Mouse (Mus musculus): ENCODE data around the gene Ucp1. TPM values are rescaled to one million over a fixed set of nuclear protein-coding genes. Genes with fewer than 3 reads are reported as not detected.
"Not testable (repeated sequence)": the region's sequence is repeated elsewhere in the genome, so short reads cannot be mapped to it uniquely, and the experiment has no call there.

Gene Ucp1
- polyA plus RNA-seq, 1 experiment, result not detected

GRCm38 (mm10) chr8:83297375-83297774 lies 7.2 kb downstream of the Ucp1 start:
- no peak overlapping the region for H3K4me3 ChIP-seq (ENCODE audit: insufficient read depth, poor library complexity, severe bottlenecking)
- H3ac ChIP-seq (ENCODE audit: control insufficient read depth, insufficient read length, low read depth), result no peak overlapping the region
- peaks cover 10% of the 10 kb centered on the region for H3K27me3 ChIP-seq (ENCODE audit: control insufficient read depth, insufficient read depth, insufficient read length)
- H3K79me2 ChIP-seq (ENCODE audit: control insufficient read depth, insufficient read depth), result no peaks in the 10 kb centered on the region
- H3K79me3 ChIP-seq (ENCODE audit: low read depth), result no peaks in the 10 kb centered on the region
- TF ChIP-seq MAX (IDR thresholded peaks at IDR 0.05) (no peak), CEBPB (IDR thresholded peaks at IDR 0.05; ENCODE audit: low read depth) (no peak), USF1 (IDR thresholded peaks at IDR 0.05; ENCODE audit: low read depth) (no peak), FOSL1 (IDR thresholded peaks at IDR 0.05; ENCODE audit: insufficient read depth, low read length, poor library complexity, severe bottlenecking) (no peak), MYOD1 (IDR thresholded peaks at IDR 0.05; ENCODE audit: control insufficient read depth, insufficient read length, low read depth) (no peak), CTCF (IDR thresholded peaks at IDR 0.05; ENCODE audit: control insufficient read depth, insufficient read depth, insufficient read length) (no peak), MYOG (IDR thresholded peaks at IDR 0.05; ENCODE audit: control insufficient read depth, extremely low read depth, insufficient read length) (no peak)
- H3K36me3 ChIP-seq (ENCODE audit: control insufficient read depth, insufficient read depth), result no peaks in the 10 kb centered on the region

DNA sequence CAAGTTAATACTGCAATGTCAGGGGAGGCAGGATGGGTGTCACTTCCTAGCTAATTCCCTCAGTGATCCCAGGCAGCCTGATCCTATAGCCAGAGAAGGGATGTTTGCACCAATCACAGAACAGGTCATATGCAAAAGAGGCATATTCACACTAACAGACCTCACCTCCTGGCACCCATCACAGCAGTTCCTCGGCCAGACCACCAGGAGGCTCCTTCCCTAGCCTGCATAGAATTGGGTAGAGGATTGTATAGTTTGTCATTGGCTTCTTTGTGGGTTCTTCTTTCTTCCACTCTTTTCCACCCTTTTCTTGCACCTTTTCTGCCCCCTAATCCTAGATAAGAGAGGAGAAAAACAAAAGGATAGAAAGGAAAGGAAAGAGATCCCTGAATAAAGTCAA lies 10.0 kb downstream of the Ucp1 start:
- H3K4me3 ChIP-seq (ENCODE audit: insufficient read depth, poor library complexity, severe bottlenecking), result no peak overlapping the region
- no peaks in the 10 kb centered on the region for H3K79me3 ChIP-seq (ENCODE audit: low read depth)
- no peaks in the 10 kb centered on the region for H3K79me2 ChIP-seq (ENCODE audit: control insufficient read depth, insufficient read depth)
- H3ac ChIP-seq (ENCODE audit: control insufficient read depth, insufficient read length, low read depth), result no peak overlapping the region
- no peaks in the 10 kb centered on the region for H3K36me3 ChIP-seq (ENCODE audit: control insufficient read depth, insufficient read depth)
- no peak for TF ChIP-seq MYOD1 (IDR thresholded peaks at IDR 0.05; ENCODE audit: control insufficient read depth, insufficient read length, low read depth)
- TF ChIP-seq CTCF (IDR thresholded peaks at IDR 0.05; ENCODE audit: control insufficient read depth, insufficient read depth, insufficient read length), result no peak
- TF ChIP-seq FOSL1 (IDR thresholded peaks at IDR 0.05; ENCODE audit: insufficient read depth, low read length, poor library complexity, severe bottlenecking), result no peak
- TF ChIP-seq MAX (IDR thresholded peaks at IDR 0.05), result no peak
- TF ChIP-seq MYOG (IDR thresholded peaks at IDR 0.05; ENCODE audit: control insufficient read depth, extremely low read depth, insufficient read length), result no peak
- no peak for TF ChIP-seq CEBPB (IDR thresholded peaks at IDR 0.05; ENCODE audit: low read depth)
- TF ChIP-seq USF1 (IDR thresholded peaks at IDR 0.05; ENCODE audit: low read depth), result no peak
- peaks cover 6% of the 10 kb centered on the region for H3K27me3 ChIP-seq (ENCODE audit: control insufficient read depth, insufficient read depth, insufficient read length)

GRCm38 (mm10) chr8:83304946-83305345 lies 14.8 kb downstream of the Ucp1 start:
- Histone ChIP-seq H3K79me2 (ENCODE audit: control insufficient read depth, insufficient read depth) (no peaks in the 10 kb centered on the region), H3K27me3 (ENCODE audit: control insufficient read depth, insufficient read depth, insufficient read length) (no peaks in the 10 kb centered on the region), H3K36me3 (ENCODE audit: control insufficient read depth, insufficient read depth) (no peaks in the 10 kb centered on the region), H3ac (ENCODE audit: control insufficient read depth, insufficient read length, low read depth) (no peak overlapping the region), H3K79me3 (ENCODE audit: low read depth) (no peaks in the 10 kb centered on the region), H3K4me3 (ENCODE audit: insufficient read depth, poor library complexity, severe bottlenecking) (no peak overlapping the region)
- TF ChIP-seq CEBPB (IDR thresholded peaks at IDR 0.05; ENCODE audit: low read depth) (no peak), USF1 (IDR thresholded peaks at IDR 0.05; ENCODE audit: low read depth) (no peak), MYOD1 (IDR thresholded peaks at IDR 0.05; ENCODE audit: control insufficient read depth, insufficient read length, low read depth) (no peak), MAX (IDR thresholded peaks at IDR 0.05) (no peak), FOSL1 (IDR thresholded peaks at IDR 0.05; ENCODE audit: insufficient read depth, low read length, poor library complexity, severe bottlenecking) (no peak), CTCF (IDR thresholded peaks at IDR 0.05; ENCODE audit: control insufficient read depth, insufficient read depth, insufficient read length) (no peak), MYOG (IDR thresholded peaks at IDR 0.05; ENCODE audit: control insufficient read depth, extremely low read depth, insufficient read length) (no peak)

DNA sequence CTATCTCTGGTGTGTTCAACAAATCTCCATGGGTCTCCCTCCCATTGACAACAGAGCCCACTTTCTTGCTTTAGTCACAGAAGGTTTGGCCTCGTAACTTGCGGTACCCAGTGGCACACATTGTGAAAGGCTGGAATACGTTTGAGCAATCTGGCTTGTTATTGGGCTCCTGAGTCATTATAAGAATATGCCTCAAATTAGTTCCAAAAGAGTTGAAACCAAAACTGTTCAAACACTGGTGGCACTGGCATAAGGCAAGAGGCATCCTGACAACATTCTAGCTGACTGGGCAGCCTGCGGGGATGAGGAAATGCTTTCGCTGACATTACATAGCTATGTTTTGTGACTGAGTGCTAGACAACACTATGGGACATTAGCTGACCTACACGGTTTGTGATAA lies 19.7 kb downstream of the Ucp1 start:
- H3K4me3 ChIP-seq (ENCODE audit: insufficient read depth, poor library complexity, severe bottlenecking), result no peak overlapping the region
- no peaks in the 10 kb centered on the region for H3K79me2 ChIP-seq (ENCODE audit: control insufficient read depth, insufficient read depth)
- no peak for TF ChIP-seq MYOD1 (IDR thresholded peaks at IDR 0.05; ENCODE audit: control insufficient read depth, insufficient read length, low read depth)
- TF ChIP-seq CEBPB (IDR thresholded peaks at IDR 0.05; ENCODE audit: low read depth), result no peak
- TF ChIP-seq USF1 (IDR thresholded peaks at IDR 0.05; ENCODE audit: low read depth), result no peak
- no peak for TF ChIP-seq MAX (IDR thresholded peaks at IDR 0.05)
- no peak for TF ChIP-seq CTCF (IDR thresholded peaks at IDR 0.05; ENCODE audit: control insufficient read depth, insufficient read depth, insufficient read length)
- no peak for TF ChIP-seq MYOG (IDR thresholded peaks at IDR 0.05; ENCODE audit: control insufficient read depth, extremely low read depth, insufficient read length)
- no peak for TF ChIP-seq FOSL1 (IDR thresholded peaks at IDR 0.05; ENCODE audit: insufficient read depth, low read length, poor library complexity, severe bottlenecking)
- no peaks in the 10 kb centered on the region for H3K79me3 ChIP-seq (ENCODE audit: low read depth)
- H3ac ChIP-seq (ENCODE audit: control insufficient read depth, insufficient read length, low read depth), result no peak overlapping the region
- H3K27me3 ChIP-seq (ENCODE audit: control insufficient read depth, insufficient read depth, insufficient read length), result no peaks in the 10 kb centered on the region
- no peaks in the 10 kb centered on the region for H3K36me3 ChIP-seq (ENCODE audit: control insufficient read depth, insufficient read depth)

GRCm38 (mm10) chr8:83315084-83315483 lies 24.9 kb downstream of the Ucp1 start:
- H3K27me3 ChIP-seq (ENCODE audit: control insufficient read depth, insufficient read depth, insufficient read length); H3ac ChIP-seq (ENCODE audit: control insufficient read depth, insufficient read length, low read depth); H3K79me2 ChIP-seq (ENCODE audit: control insufficient read depth, insufficient read depth); H3K4me3 ChIP-seq (ENCODE audit: insufficient read depth, poor library complexity, severe bottlenecking); H3K79me3 ChIP-seq (ENCODE audit: low read depth): not testable (repeated sequence)
- peaks cover 12% of the 10 kb centered on the region for H3K36me3 ChIP-seq (ENCODE audit: control insufficient read depth, insufficient read depth)

- H3K27me3 ChIP-seq (ENCODE audit: control insufficient read depth, insufficient read depth, insufficient read length), result no peaks in the 10 kb centered on the region
- no peak overlapping the region for H3ac ChIP-seq (ENCODE audit: control insufficient read depth, insufficient read length, low read depth)
- no peak overlapping the region for H3K4me3 ChIP-seq (ENCODE audit: insufficient read depth, poor library complexity, severe bottlenecking)
- no peaks in the 10 kb centered on the region for H3K79me2 ChIP-seq (ENCODE audit: control insufficient read depth, insufficient read depth)
- TF ChIP-seq CEBPB (IDR thresholded peaks at IDR 0.05; ENCODE audit: low read depth) (no peak), CTCF (IDR thresholded peaks at IDR 0.05; ENCODE audit: control insufficient read depth, insufficient read depth, insufficient read length) (no peak), MAX (IDR thresholded peaks at IDR 0.05) (no peak), MYOD1 (IDR thresholded peaks at IDR 0.05; ENCODE audit: control insufficient read depth, insufficient read length, low read depth) (no peak), MYOG (IDR thresholded peaks at IDR 0.05; ENCODE audit: control insufficient read depth, extremely low read depth, insufficient read length) (no peak), USF1 (IDR thresholded peaks at IDR 0.05; ENCODE audit: low read depth) (no peak), FOSL1 (IDR thresholded peaks at IDR 0.05; ENCODE audit: insufficient read depth, low read length, poor library complexity, severe bottlenecking) (no peak)
- H3K79me3 ChIP-seq (ENCODE audit: low read depth), result no peaks in the 10 kb centered on the region
- peaks cover 12% of the 10 kb centered on the region for H3K36me3 ChIP-seq (ENCODE audit: control insufficient read depth, insufficient read depth)
Measured at GRCm38 (mm10) chr8:83315691-83316090, 25.5 kb downstream of the Ucp1 start.

All from C2C12 (cell line).